Mouse (Mus musculus) brain, embryonic 14.5 days (tissue): ENCODE data around the gene Rbpjl.

ENCODE experiments used
- CTCF ChIP-seq: fragments of 200-500 bp; IDR thresholded peaks from 2 replicates; pipeline ENCODE4 v1.5.1; 2012; ENCODE audit warnings: inconsistent platforms, mild to moderate bottlenecking, moderate library complexity, borderline replicate concordance; ENCODE audit not compliant: insufficient read depth, insufficient read length; ENCODE audit errors: extremely low read depth
- POLR2A ChIP-seq: fragments of 200-500 bp; IDR thresholded peaks from 2 replicates; pipeline ENCODE4 v1.6.1; 2012; ENCODE audit warnings: mild to moderate bottlenecking, inconsistent platforms, borderline replicate concordance; ENCODE audit not compliant: poor library complexity, insufficient read depth, insufficient read length, severe bottlenecking; ENCODE audit errors: extremely low read depth

DNA sequence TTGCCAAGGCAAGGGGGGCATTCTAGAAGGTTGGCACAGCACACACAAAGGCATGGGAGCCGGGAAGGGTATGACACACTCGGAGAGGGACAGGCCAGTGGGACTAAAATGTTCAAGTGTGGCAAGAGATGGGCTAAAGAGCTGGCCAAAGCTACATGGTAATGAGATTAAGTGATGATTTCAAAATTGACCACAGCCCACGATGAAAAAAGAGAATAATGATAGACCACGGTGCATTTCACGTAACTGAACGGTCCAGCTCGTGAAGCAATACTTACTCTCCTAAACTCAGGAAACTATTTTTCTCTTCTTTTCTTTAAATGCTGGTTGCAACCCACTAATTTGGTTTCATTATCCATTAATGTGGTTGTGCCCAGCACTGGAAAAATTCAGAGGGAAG is 6.9 kb upstream of the Rbpjl start:
- TF ChIP-seq CTCF (no peak), POLR2A (no peak)
